Mouse (Mus musculus) neural tube, embryonic 11.5 days (tissue): ENCODE data around the gene Mug1. TPM values are rescaled to one million over a fixed set of nuclear protein-coding genes. Genes with fewer than 3 reads are reported as not detected.
"Not testable (repeated sequence)": the region's sequence is repeated elsewhere in the genome, so short reads cannot be mapped to it uniquely, and the experiment has no call there.

ENCODE experiments used
- ATAC-seq: fragments of 200-750 bp; cut with Nextera tagmentation; 2 replicates; pipeline ENCODE4 v1.8.0; 2017; ENCODE audit warnings: moderate number of reproducible peaks, mild to moderate bottlenecking, moderate TSS enrichment, moderate library complexity; ENCODE audit not compliant: insufficient read depth, low FRiP score, low TSS enrichment
- DNase-seq: peaks from one replicate; pipeline ENCODE4 v3.0.0-alpha.2; 2015; ENCODE audit warnings: low spot score
- H3K27ac ChIP-seq: fragments of 300-500 bp; sonication (generic); 2 replicates; pipeline ENCODE4 v1.5.1; 2014; ENCODE audit warnings: low read depth, mild to moderate bottlenecking, low read length
- H3K27me3 ChIP-seq: fragments of 300-500 bp; sonication (generic); 2 replicates; pipeline ENCODE4 v1.6.1; 2014; ENCODE audit warnings: mild to moderate bottlenecking, low read length, mixed read lengths; ENCODE audit not compliant: control insufficient read depth, insufficient read depth
- H3K36me3 ChIP-seq: fragments of 300-500 bp; sonication (generic); 2 replicates; pipeline ENCODE4 v1.6.1; 2014; ENCODE audit warnings: mild to moderate bottlenecking, low read length, moderate library complexity, mixed read lengths; ENCODE audit not compliant: control insufficient read depth, insufficient read depth
- H3K4me1 ChIP-seq: fragments of 300-500 bp; sonication (generic); 2 replicates; pipeline ENCODE4 v1.6.1; 2014; ENCODE audit warnings: low read length, mixed read lengths; ENCODE audit not compliant: control insufficient read depth, insufficient read depth
- H3K4me2 ChIP-seq: fragments of 300-500 bp; sonication (generic); 2 replicates; pipeline ENCODE4 v1.6.1; 2014; ENCODE audit warnings: low read depth, mild to moderate bottlenecking, moderate library complexity
- H3K4me3 ChIP-seq: fragments of 300-500 bp; sonication (generic); 2 replicates; pipeline ENCODE4 v1.5.1; 2014; ENCODE audit warnings: low read depth, low read length
- H3K9ac ChIP-seq: fragments of 300-500 bp; sonication (generic); 2 replicates; pipeline ENCODE4 v1.6.1; 2014; ENCODE audit warnings: mild to moderate bottlenecking, low read length
- H3K9me3 ChIP-seq: fragments of 300-500 bp; sonication (generic); 2 replicates; pipeline ENCODE4 v1.6.1; 2016; ENCODE audit warnings: low read length; ENCODE audit not compliant: control insufficient read depth
- WGBS: fragments of 180-500 bp; shearing (Covaris S2); extraction: QIAGEN DNeasy Blood & Tissue Kit; methylation state at CpG from one replicate; pipeline ENCODE4 v1.1.7; 2014; 5-methylcytosine and 5-hydroxymethylcytosine counted together
- polyA plus RNA-seq: library from polyadenylated mRNA; unstranded; fragments of >200 nt; fragmentation: Nextera tagmentation; extraction: Ambion mirVana; gene quantifications from 2 replicates; pipeline ENCODE4 v1.2.1, GENCODE M21; 2014

Mug1 gene
- polyA plus RNA-seq, result not detected in 2 replicates

DNA sequence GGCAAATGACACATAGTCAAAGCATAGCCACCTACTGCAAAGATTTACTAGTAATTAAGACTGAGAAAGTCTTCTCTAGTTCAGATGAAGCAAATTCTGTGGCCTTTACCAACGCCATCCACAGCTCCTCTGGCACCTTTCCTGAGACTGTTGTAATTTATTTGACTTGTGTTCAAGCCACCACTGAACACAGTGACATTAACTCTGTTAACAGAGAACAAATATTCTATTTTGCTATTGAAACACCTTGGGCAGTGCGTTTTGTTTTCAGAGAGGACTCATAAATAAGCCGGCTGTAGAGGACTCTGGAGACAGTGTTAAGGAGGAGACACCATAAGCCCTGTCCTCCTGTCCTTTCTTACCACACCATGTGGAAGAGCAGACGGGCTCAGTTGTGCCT is at the start of gene Mug1:
Gene Mug1, plus strand, starts transcription at position 271 of the 400 bp plus-strand sequence.
- not testable (repeated sequence) for H3K9ac ChIP-seq, H3K36me3 ChIP-seq, H3K27ac ChIP-seq, ATAC-seq, H3K4me2 ChIP-seq, DNase-seq, H3K27me3 ChIP-seq, H3K4me3 ChIP-seq, H3K9me3 ChIP-seq, H3K4me1 ChIP-seq
- WGBS, result 82% methylated on average over 4 of the region's 4 CpGs

- 76% methylated on average over 4 of the region's 4 CpGs for WGBS
- ATAC-seq, result no peak
- Histone ChIP-seq H3K27me3 (no peaks in the 10 kb centered on the region), H3K4me3 (no peak overlapping the region), H3K27ac (no peak overlapping the region), H3K9ac (no peak overlapping the region), H3K9me3 (no peaks in the 10 kb centered on the region), H3K36me3 (no peaks in the 10 kb centered on the region), H3K4me1 (no peaks in the 10 kb centered on the region), H3K4me2 (no peak overlapping the region)
- DNase-seq, result no peak
These were observed 10.3 kb upstream of the Mug1 start for GRCm38 (mm10) chr6:121828034-121828433.

- no peak overlapping the region for H3K9ac ChIP-seq
- no peaks in the 10 kb centered on the region for H3K9me3 ChIP-seq
- DNase-seq (no peak), ATAC-seq (no peak)
- no peak overlapping the region for H3K27ac ChIP-seq
- H3K27me3 ChIP-seq, result no peaks in the 10 kb centered on the region
- WGBS, result 93% methylated on average over 1 of the region's 1 CpGs
- no peak overlapping the region for H3K4me3 ChIP-seq
- H3K4me2 ChIP-seq, result no peak overlapping the region
- no peaks in the 10 kb centered on the region for H3K36me3 ChIP-seq
- H3K4me1 ChIP-seq, result no peaks in the 10 kb centered on the region
These were observed 2.0 kb upstream of the Mug1 start for GRCm38 (mm10) chr6:121836361-121836760.

DNA sequence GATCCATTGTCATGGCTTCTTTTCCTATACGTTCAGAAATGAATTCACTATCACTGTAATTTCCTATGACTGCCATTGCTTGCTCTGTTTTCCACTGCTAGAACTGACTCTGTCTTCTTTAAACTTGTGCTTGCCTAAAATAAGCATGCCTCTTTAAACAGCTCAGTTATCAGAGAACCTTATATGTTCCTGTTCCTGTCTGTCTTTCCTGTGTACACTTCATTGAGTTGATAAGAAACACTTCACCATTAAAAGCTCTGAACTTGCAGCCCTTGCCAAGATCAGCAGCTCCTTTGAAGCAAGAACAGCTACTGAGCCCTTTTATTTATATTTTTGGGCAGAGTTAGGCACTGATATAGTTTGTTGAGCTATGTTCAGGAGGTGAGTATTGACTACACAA is 10.0 kb downstream of the Mug1 start:
- Histone ChIP-seq H3K4me3 (no peak overlapping the region), H3K9ac (no peak overlapping the region), H3K4me2 (no peak overlapping the region), H3K27me3 (no peaks in the 10 kb centered on the region), H3K4me1 (no peaks in the 10 kb centered on the region), H3K36me3 (no peaks in the 10 kb centered on the region), H3K27ac (no peak overlapping the region), H3K9me3 (no peaks in the 10 kb centered on the region)
- no peak for DNase-seq
- 54% methylated on average over 1 of the region's 1 CpGs for WGBS
- ATAC-seq, result no peak

Other genes with a start within 250 kb of the Mug1 start
- 1.8 and 1.9 TPM in 2 replicates for gene A2m, start 203.2 kb upstream of the Mug1 start, polyA plus RNA-seq
- not detected in 2 replicates for gene Gm7298, start 105.6 kb upstream of the Mug1 start, polyA plus RNA-seq
- not detected in 2 replicates for gene Mug2, start 168.2 kb downstream of the Mug1 start, polyA plus RNA-seq